Comparison of ENCODE assay signal across 16 mouse cellular contexts in genomic region chr19:14752646-14753045, GRCm38 (mm10).
"Had no signal": no experiment of that assay in that cellular context is flagged by ENCODE, and none has a peak within 500 bp of the region (broad histone marks: within the 10 kb centered on the region; RNA-seq: fewer than 3 reads in every experiment).

No protein-coding gene starts in this region.

- H3K9ac ChIP-seq: neural tube, embryonic 12.5 days; neural tube, embryonic 13.5 days; neural tube, embryonic 15.5 days; stomach, embryonic 15.5 days had no signal

- DNase-seq: right cerebral cortex, adult 18-20 months; right cerebral cortex, postnatal 14 days; right cerebral cortex, postnatal 25 days; right cerebral cortex, postnatal 4 days; spleen, adult 18-20 months; thymus, adult 18-20 months; thymus, adult 2 months; thymus, postnatal 14 days; thymus, postnatal 25 days; thymus, postnatal 36 days; thymus, postnatal 4 days had no signal

- H3K9me3 ChIP-seq: neural tube, embryonic 12.5 days; neural tube, embryonic 13.5 days; neural tube, embryonic 15.5 days; stomach, embryonic 15.5 days had no signal

- H3K4me3 ChIP-seq: neural tube, embryonic 12.5 days; neural tube, embryonic 13.5 days; neural tube, embryonic 15.5 days; stomach, embryonic 15.5 days had no signal

- H3K36me3 ChIP-seq: neural tube, embryonic 12.5 days; neural tube, embryonic 13.5 days; neural tube, embryonic 15.5 days; stomach, embryonic 15.5 days had no signal

- H3K4me2 ChIP-seq: neural tube, embryonic 12.5 days; neural tube, embryonic 13.5 days; neural tube, embryonic 15.5 days; stomach, embryonic 15.5 days had no signal

- H3K4me1 ChIP-seq: neural tube, embryonic 12.5 days; neural tube, embryonic 13.5 days; neural tube, embryonic 15.5 days; stomach, embryonic 15.5 days had no signal

- H3K27ac ChIP-seq: neural tube, embryonic 12.5 days; neural tube, embryonic 13.5 days; neural tube, embryonic 15.5 days; stomach, embryonic 15.5 days; stomach, postnatal 0 days had no signal

- H3K27me3 ChIP-seq: neural tube, embryonic 12.5 days; neural tube, embryonic 13.5 days; neural tube, embryonic 15.5 days; stomach, embryonic 15.5 days had no signal
